8 mouse cellular contexts compared by ENCODE assay signal in genomic region chr3:121263205-121263548, GRCm38 (mm10). TPM values are rescaled to one million over a fixed set of nuclear protein-coding genes. Genes with fewer than 3 reads are reported as not detected.
DNase-seq lines count a peak whose midpoint lies in the region; ATAC-seq and TF ChIP-seq lines count a peak whose summit lies in the region.

No protein-coding gene starts in this region.

- TF ChIP-seq POLR2A in cortical plate, adult 2 months (IDR thresholded peaks at IDR 0.05; ENCODE audit: extremely low read depth, insufficient read depth, low read length): no peak
- TF ChIP-seq POLR2A in lung, adult 2 months (IDR thresholded peaks at IDR 0.05; ENCODE audit: borderline replicate concordance, extremely low read depth, low read depth, low read length): no peak
- TF ChIP-seq POLR2A in olfactory bulb, adult 2 months (IDR thresholded peaks at IDR 0.05; ENCODE audit: insufficient read depth, low read depth, low read length): no peak

- peaks cover 62% of the 10 kb centered on the region for H3K27me3 ChIP-seq in heart, embryonic 10.5 days (ENCODE audit: insufficient read depth, poor library complexity, severe bottlenecking)
- H3K27me3 ChIP-seq in kidney, embryonic 14.5 days (ENCODE audit: control insufficient read depth, insufficient read depth, low read length): peaks cover 52% of the 10 kb centered on the region

- WGBS in heart, embryonic 10.5 days: 3% methylated on average over 20 of the region's 20 CpGs
- 2% methylated on average over 20 of the region's 20 CpGs for WGBS in kidney, embryonic 14.5 days
- 2% methylated on average over 20 of the region's 20 CpGs for WGBS in lung, adult 2 months
- 2% methylated on average over 20 of the region's 20 CpGs for WGBS in olfactory bulb, adult 2 months

- H3K36me3 ChIP-seq in heart, embryonic 10.5 days: no peaks in the 10 kb centered on the region
- no peaks in the 10 kb centered on the region for H3K36me3 ChIP-seq in kidney, embryonic 14.5 days (ENCODE audit: control insufficient read depth, insufficient read depth, low read length)

- peak overlapping the region; percentile 81 for H3K4me2 ChIP-seq in kidney, embryonic 14.5 days (replicated peaks; ENCODE audit: low read depth, low read length)

- peak; percentile 34; the same call in 1 of the 2 replicates for ATAC-seq in kidney, embryonic 14.5 days (ENCODE audit: low FRiP score, low TSS enrichment)

- H3K4me3 ChIP-seq in left cerebral cortex, adult 2 months: peak overlapping the region; percentile 73
- H3K4me3 ChIP-seq in cortical plate, adult 2 months (ENCODE audit: insufficient read depth, low read length): peak overlapping the region; percentile 63
- peak overlapping the region; percentile 91 for H3K4me3 ChIP-seq in heart, embryonic 10.5 days
- peak overlapping the region; percentile 51 for H3K4me3 ChIP-seq in kidney, embryonic 14.5 days (ENCODE audit: low read length)
- H3K4me3 ChIP-seq in lung, adult 2 months (replicated peaks; ENCODE audit: extremely low read depth, low read depth, low read length): peak overlapping the region; percentile 38
- peak overlapping the region; percentile 88 for H3K4me3 ChIP-seq in olfactory bulb, adult 2 months (ENCODE audit: insufficient read depth, low read depth, low read length)

- H3K27ac ChIP-seq in left cerebral cortex, adult 2 months: peak overlapping the region; percentile 89
- H3K27ac ChIP-seq in cortical plate, adult 2 months (ENCODE audit: insufficient read depth, low read length): peak overlapping the region; percentile 53
- H3K27ac ChIP-seq in heart, embryonic 10.5 days: peak overlapping the region; percentile 89
- no peak overlapping the region for H3K27ac ChIP-seq in kidney, embryonic 14.5 days (ENCODE audit: low read depth, low read length)
- no peak overlapping the region for H3K27ac ChIP-seq in olfactory bulb, adult 2 months (ENCODE audit: insufficient read depth, low read depth, low read length)

- H3K4me1 ChIP-seq in cortical plate, adult 2 months (ENCODE audit: control insufficient read depth, insufficient read depth, low read length): peaks cover 2% of the 10 kb centered on the region; the same call in 1 of the 2 replicates
- H3K4me1 ChIP-seq in heart, embryonic 10.5 days: peaks cover 19% of the 10 kb centered on the region
- H3K4me1 ChIP-seq in kidney, embryonic 14.5 days (ENCODE audit: control insufficient read depth, insufficient read depth, low read length): no peaks in the 10 kb centered on the region
- H3K4me1 ChIP-seq in lung, adult 2 months (ENCODE audit: control insufficient read depth, insufficient read depth, low read length): no peaks in the 10 kb centered on the region
- H3K4me1 ChIP-seq in olfactory bulb, adult 2 months (ENCODE audit: control insufficient read depth, insufficient read depth, low read length): 0 out of 2 replicates have a peak, but pooled peaks cover 5% of the 10 kb centered on the region

- peak; percentile 48 to 63 for DNase-seq in left cerebral cortex, adult 2 months (ENCODE audit: extremely low spot score in 1 of 2, low spot score in 2 of 2)
- DNase-seq in left cerebral cortex, adult 11 months (ENCODE audit: low spot score): no peak
- peak; percentile 81 for DNase-seq in heart, embryonic 10.5 days (ENCODE audit: low spot score)
- peak; percentile 53 for DNase-seq in lung, adult 2 months
- peak; percentile 32 to 52 for DNase-seq in thymus, postnatal 36 days

- H3K9ac ChIP-seq in kidney, embryonic 14.5 days (ENCODE audit: low read depth, low read length): peak overlapping the region; percentile 51

- no peaks in the 10 kb centered on the region for H3K9me3 ChIP-seq in heart, embryonic 10.5 days
- H3K9me3 ChIP-seq in kidney, embryonic 14.5 days (ENCODE audit: control insufficient read depth, low read length): no peaks in the 10 kb centered on the region

- TF ChIP-seq CTCF in left cerebral cortex, adult 2 months (IDR thresholded peaks at IDR 0.05): no peak
- no peak for TF ChIP-seq CTCF in cortical plate, adult 2 months (IDR thresholded peaks at IDR 0.05; ENCODE audit: extremely low read depth, insufficient read depth, low read length)
- TF ChIP-seq CTCF in lung, adult 2 months (IDR thresholded peaks at IDR 0.05; ENCODE audit: insufficient read depth, low read length): no peak
- TF ChIP-seq CTCF in olfactory bulb, adult 2 months (IDR thresholded peaks at IDR 0.05; ENCODE audit: insufficient read depth, low read depth, low read length): no peak

- intact Hi-C loops in left cerebral cortex, adult 2 months (cut with DNase I): loop anchor here (2.0 kb wide), 2 partner anchors 28 to 92 kb away; partner anchors contain the start of genes Alg14 and Rwdd3

RNA-seq across cellular contexts. Expression of gene Tmem56, which starts 19.7 kb away (rescaled TPM):
- total RNA-seq in left cerebral cortex, adult 2 months (2021): 10 to 100 TPM; 46.6 to 51.7 TPM
- 23.3 and 25.2 TPM in 2 replicates for polyA plus RNA-seq in cortical plate, adult 2 months (2012; rRNA removed)
- polyA plus RNA-seq in heart, embryonic 10.5 days (2016; fragmentation: Nextera tagmentation; extraction: Ambion mirVana): 3.0 and 3.5 TPM in 2 replicates
- polyA plus RNA-seq in kidney, embryonic 14.5 days (2014; fragmentation: Nextera tagmentation; extraction: Ambion mirVana): 1.3 and 2.6 TPM in 2 replicates
- 2.3 TPM in 2 replicates for polyA plus RNA-seq in lung, adult 2 months (2012; rRNA removed)
- not detected in 2 replicates for polyA plus RNA-seq in olfactory bulb, adult 2 months (2012; ENCODE audit: insufficient read depth, insufficient read length, low replicate concordance, missing spikeins)

RNA-seq across cellular contexts. Expression of gene Alg14, which starts 28.4 kb away (rescaled TPM):
- total RNA-seq in left cerebral cortex, adult 2 months (2021): 10 to 100 TPM; 13.9 to 15.6 TPM
- 15.2 and 20.2 TPM in 2 replicates for polyA plus RNA-seq in cortical plate, adult 2 months (2012; rRNA removed)
- polyA plus RNA-seq in heart, embryonic 10.5 days (2016; fragmentation: Nextera tagmentation; extraction: Ambion mirVana): 40.1 and 44.5 TPM in 2 replicates
- polyA plus RNA-seq in kidney, embryonic 14.5 days (2014; fragmentation: Nextera tagmentation; extraction: Ambion mirVana): 41.3 and 43.8 TPM in 2 replicates
- 19.6 and 24.5 TPM in 2 replicates for polyA plus RNA-seq in lung, adult 2 months (2012; rRNA removed)
- polyA plus RNA-seq in olfactory bulb, adult 2 months (2012; ENCODE audit: insufficient read depth, insufficient read length, low replicate concordance, missing spikeins): not detected in 2 replicates

Comparison
In these comparisons a context has a peak if more than half of its experiments do, and no peak if none do; other contexts are left out.
1. H3K27ac ChIP-seq: peak in left cerebral cortex, adult 2 months (single experiment), cortical plate, adult 2 months (single experiment) and heart, embryonic 10.5 days (single experiment); none in kidney, embryonic 14.5 days (single experiment) and olfactory bulb, adult 2 months (single experiment).
2. H3K4me3 ChIP-seq: peak in every context shown above with its lines; median percentile 91 in heart, embryonic 10.5 days; 88 in olfactory bulb, adult 2 months; 73 in left cerebral cortex, adult 2 months; 63 in cortical plate, adult 2 months; 51 in kidney, embryonic 14.5 days; 38 in lung, adult 2 months.